Mouse (Mus musculus) liver, embryonic 13.5 days (tissue): ENCODE measurements around the gene Slco1c1. TPM values are rescaled to one million over a fixed set of nuclear protein-coding genes. Genes with fewer than 3 reads are reported as not detected.
"Not testable (repeated sequence)": the region's sequence is repeated elsewhere in the genome, so short reads cannot be mapped to it uniquely, and the experiment has no call there.

Experiments used
- ATAC-seq: fragments of 200-750 bp; cut with Nextera tagmentation; 2 replicates; pipeline ENCODE4 v1.8.0; 2017; ENCODE audit warnings: low read depth, mild to moderate bottlenecking, moderate number of reproducible peaks, moderate library complexity
- DNase-seq: peaks from one replicate; pipeline ENCODE4 v3.0.0; 2022
- H3K27ac ChIP-seq: fragments of 300-500 bp; sonication (generic); 2 replicates; pipeline ENCODE4 v1.5.1; 2015; ENCODE audit warnings: moderate library complexity, mild to moderate bottlenecking, inconsistent platforms
- H3K27me3 ChIP-seq: fragments of 300-500 bp; sonication (generic); 2 replicates; pipeline ENCODE4 v1.6.1; 2015; ENCODE audit warnings: mild to moderate bottlenecking, inconsistent platforms
- H3K36me3 ChIP-seq: fragments of 300-500 bp; sonication (generic); 2 replicates; pipeline ENCODE4 v1.6.1; 2015; ENCODE audit warnings: mild to moderate bottlenecking, inconsistent platforms
- H3K4me1 ChIP-seq: fragments of 300-500 bp; sonication (generic); replicated peaks from 2 replicates; pipeline ENCODE4 v1.6.1; 2015; ENCODE audit warnings: inconsistent platforms
- H3K4me2 ChIP-seq: fragments of 300-500 bp; sonication (generic); 2 replicates; pipeline ENCODE4 v1.6.1; 2015; ENCODE audit warnings: inconsistent platforms, mild to moderate bottlenecking, moderate library complexity
- H3K4me3 ChIP-seq: fragments of 300-500 bp; sonication (generic); replicated peaks from 2 replicates; pipeline ENCODE4 v1.5.1; 2015; ENCODE audit warnings: mild to moderate bottlenecking, inconsistent platforms
- H3K9ac ChIP-seq: fragments of 300-500 bp; sonication (generic); 2 replicates; pipeline ENCODE4 v1.6.1; 2015; ENCODE audit warnings: mild to moderate bottlenecking, inconsistent platforms
- H3K9me3 ChIP-seq: fragments of 300-500 bp; sonication (generic); replicated peaks from 2 replicates; pipeline ENCODE4 v1.6.1; 2016; ENCODE audit warnings: inconsistent platforms
- WGBS: fragments of 180-500 bp; shearing (Covaris S2); methylation state at CpG from one replicate; pipeline ENCODE4 v1.1.7; 2015; ENCODE audit not compliant: insufficient replicate concordance; 5-methylcytosine and 5-hydroxymethylcytosine counted together
- polyA plus RNA-seq: library from polyadenylated mRNA; unstranded; fragments of >200 nt; fragmentation: Nextera tagmentation; extraction: Ambion mirVana; gene quantifications from 2 replicates; pipeline ENCODE4 v1.2.1, GENCODE M21; 2015

Gene Slco1c1
- polyA plus RNA-seq, 1 experiment from 2014 or later = not detected

DNA sequence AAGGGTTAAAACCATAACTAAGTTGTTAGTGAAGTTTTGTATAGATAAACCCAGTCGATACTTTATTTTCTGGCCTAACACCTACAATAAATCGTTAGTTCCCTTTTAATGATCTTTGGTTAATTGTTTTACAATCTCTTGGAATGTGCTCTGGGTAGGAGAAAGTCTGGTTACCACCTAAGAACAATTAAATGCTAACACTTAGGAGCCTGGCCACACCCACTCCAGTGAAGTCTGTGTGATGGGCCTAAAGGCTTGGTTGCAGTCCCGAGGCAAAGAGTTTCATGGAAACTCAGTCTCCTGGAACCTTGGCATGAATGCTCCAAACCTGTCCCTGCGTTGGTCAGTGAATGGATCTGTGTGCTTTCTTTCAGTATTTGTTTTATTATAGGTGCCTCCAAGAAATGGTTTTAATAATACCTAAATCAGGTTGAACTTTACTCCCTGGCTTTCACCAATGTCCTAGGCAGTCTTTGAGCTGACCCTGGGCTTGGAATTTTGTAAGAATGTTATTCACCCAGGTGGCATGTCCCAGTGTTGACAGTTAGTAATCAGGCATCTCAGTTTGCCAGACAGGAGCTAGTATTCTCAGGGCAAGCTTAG lies 66.5 kb downstream of the Slco1c1 start:
- not testable (repeated sequence) for H3K4me3 ChIP-seq, H3K36me3 ChIP-seq, H3K27me3 ChIP-seq, DNase-seq, H3K9ac ChIP-seq, H3K4me2 ChIP-seq, H3K9me3 ChIP-seq, H3K27ac ChIP-seq, ATAC-seq, H3K4me1 ChIP-seq
- WGBS = 32% methylated on average over 4 of the region's 4 CpGs

DNA sequence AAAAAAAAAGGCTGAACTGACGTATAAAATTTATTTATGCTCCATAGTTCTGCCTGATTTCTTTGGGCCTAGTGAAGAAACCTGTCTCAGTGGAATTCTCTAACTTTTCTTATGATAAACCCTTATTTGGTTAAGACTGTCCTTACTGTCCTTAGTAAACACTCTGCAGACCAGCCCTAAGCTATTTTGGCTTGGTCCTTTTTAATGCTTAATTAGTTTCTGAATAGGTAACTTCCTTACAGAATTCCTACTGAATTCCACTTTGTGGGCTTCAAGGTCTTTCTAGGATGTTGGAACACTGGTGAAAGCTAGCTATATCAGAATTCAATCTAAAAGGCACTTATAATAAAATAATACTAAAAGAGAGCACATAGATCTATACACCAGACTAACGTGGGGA lies 71.9 kb downstream of the Slco1c1 start:
- DNase-seq = no peak
- peaks cover 5% of the 10 kb centered on the region; the same call in 1 of the 2 replicates for H3K9me3 ChIP-seq
- 44% methylated on average over 2 of the region's 2 CpGs for WGBS
- H3K4me3 ChIP-seq = no peak overlapping the region
- H3K9ac ChIP-seq = no peak overlapping the region
- no peak overlapping the region for H3K4me2 ChIP-seq
- no peak for ATAC-seq
- H3K36me3 ChIP-seq = no peaks in the 10 kb centered on the region
- no peaks in the 10 kb centered on the region for H3K4me1 ChIP-seq
- no peaks in the 10 kb centered on the region for H3K27me3 ChIP-seq
- no peak overlapping the region for H3K27ac ChIP-seq

DNA sequence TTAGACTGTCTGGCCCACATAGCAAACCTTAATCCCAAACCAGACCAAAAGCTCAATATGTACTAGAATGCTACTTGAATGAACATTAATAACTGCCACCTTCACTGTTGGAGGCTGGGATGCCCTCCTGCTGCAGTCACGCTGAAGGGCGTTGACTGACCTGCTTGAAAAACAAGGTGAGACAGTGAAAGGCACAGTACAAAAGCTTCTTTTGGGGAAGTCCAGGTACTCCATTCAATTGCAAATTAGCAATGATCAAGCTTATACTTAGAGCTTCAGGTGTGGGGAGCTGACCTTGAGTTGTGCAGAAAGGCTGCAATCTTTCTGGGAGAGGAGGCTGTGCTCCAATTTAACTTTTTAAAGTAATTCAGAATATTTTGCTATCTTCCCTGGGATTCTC lies 72.9 kb downstream of the Slco1c1 start:
- Histone ChIP-seq H3K4me2 (no peak overlapping the region), H3K4me3 (no peak overlapping the region), H3K27ac (no peak overlapping the region), H3K9ac (no peak overlapping the region), H3K27me3 (no peaks in the 10 kb centered on the region), H3K9me3 (peaks cover 5% of the 10 kb centered on the region; the same call in 1 of the 2 replicates), H3K4me1 (no peaks in the 10 kb centered on the region), H3K36me3 (no peaks in the 10 kb centered on the region)
- ATAC-seq = no peak
- 78% methylated on average over 2 of the region's 2 CpGs for WGBS
- DNase-seq = no peak

DNA sequence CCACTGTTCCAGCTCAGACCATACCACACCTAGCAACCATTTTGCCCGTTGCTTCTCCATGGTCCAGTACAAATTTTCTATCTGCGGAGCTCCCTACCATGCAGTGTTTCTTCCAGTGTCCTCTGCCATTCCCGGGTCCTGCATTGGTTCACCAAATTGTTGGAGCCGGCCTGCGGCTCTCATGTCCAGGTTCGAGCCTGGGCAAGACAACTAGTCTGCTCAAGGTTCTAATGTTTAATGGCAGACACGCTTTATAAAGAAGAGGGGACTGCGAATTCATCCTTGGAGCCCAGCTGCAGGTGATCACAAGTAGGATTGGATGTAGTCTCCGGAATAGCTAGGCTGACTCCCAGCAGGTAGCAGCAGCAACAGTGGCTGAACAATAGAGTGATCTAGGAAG lies 76.8 kb downstream of the Slco1c1 start:
- H3K9ac ChIP-seq = no peak overlapping the region
- no peaks in the 10 kb centered on the region for H3K4me1 ChIP-seq
- DNase-seq = no peak
- no peak overlapping the region for H3K4me3 ChIP-seq
- H3K27ac ChIP-seq = no peak overlapping the region
- ATAC-seq = no peak
- no peak overlapping the region for H3K4me2 ChIP-seq
- H3K27me3 ChIP-seq = no peaks in the 10 kb centered on the region
- no peaks in the 10 kb centered on the region for H3K36me3 ChIP-seq
- peaks cover 5% of the 10 kb centered on the region; the same call in 1 of the 2 replicates for H3K9me3 ChIP-seq
- WGBS = 60% methylated on average over 9 of the region's 9 CpGs

DNA sequence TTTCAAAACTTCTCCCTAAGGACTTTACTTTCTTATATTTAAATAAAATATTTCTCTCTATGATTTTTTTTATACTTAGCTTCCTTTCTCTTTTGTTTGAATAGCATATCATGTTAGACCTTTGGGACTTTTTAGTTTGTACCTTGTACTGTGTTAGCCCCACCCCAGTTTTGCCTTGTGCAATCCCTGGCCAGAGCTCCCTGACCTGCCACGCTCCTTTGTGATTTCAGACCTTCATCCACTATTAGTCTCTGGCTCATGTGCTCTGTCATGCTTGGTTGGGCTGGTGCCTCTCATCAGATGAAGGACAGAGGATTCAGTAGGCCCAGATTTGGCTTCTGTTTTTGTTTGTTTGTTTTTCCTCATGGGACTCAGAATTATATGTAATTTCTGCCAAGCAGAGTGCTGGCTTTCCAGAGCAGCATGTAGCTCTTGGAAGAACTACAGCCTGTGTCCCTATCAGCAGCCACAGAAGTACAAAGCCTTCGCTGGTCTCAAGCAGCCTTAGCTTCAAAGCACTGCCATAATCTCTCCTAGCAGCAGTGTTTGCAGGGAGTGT lies 86.6 kb downstream of the Slco1c1 start:
- H3K27me3 ChIP-seq = no peaks in the 10 kb centered on the region
- ATAC-seq (no peak), DNase-seq (no peak)
- no peaks in the 10 kb centered on the region for H3K9me3 ChIP-seq
- H3K9ac ChIP-seq = no peak overlapping the region
- no peak overlapping the region for H3K4me3 ChIP-seq
- no peak overlapping the region for H3K27ac ChIP-seq
- H3K36me3 ChIP-seq = no peaks in the 10 kb centered on the region
- no peak overlapping the region for H3K4me2 ChIP-seq
- no peaks in the 10 kb centered on the region for H3K4me1 ChIP-seq
- 44% methylated on average over 2 of the region's 2 CpGs for WGBS

DNA sequence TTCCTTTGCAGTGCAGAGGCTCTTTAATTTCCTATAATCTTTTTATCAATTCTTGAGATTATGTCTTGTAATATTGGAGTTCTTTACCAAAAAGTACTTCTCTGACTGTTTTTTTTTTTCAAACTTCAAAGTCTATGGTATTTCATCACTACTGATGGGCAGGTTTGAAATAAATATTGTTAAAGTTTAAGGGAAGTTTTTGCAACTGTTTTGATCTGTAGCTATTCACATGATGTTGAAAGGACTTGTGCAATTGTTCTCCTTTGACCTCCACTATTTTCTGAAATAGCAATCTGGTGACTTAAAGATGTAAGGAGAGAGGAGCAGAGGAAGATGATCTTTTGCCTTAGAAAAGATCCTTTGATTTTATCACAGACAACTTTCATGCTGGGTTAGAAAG lies 89.8 kb downstream of the Slco1c1 start:
- H3K27ac ChIP-seq = no peak overlapping the region
- H3K9me3 ChIP-seq = no peaks in the 10 kb centered on the region
- no peak for ATAC-seq
- H3K4me1 ChIP-seq = no peaks in the 10 kb centered on the region
- no peaks in the 10 kb centered on the region for H3K36me3 ChIP-seq
- H3K4me2 ChIP-seq = no peak overlapping the region
- no peak for DNase-seq
- no peaks in the 10 kb centered on the region for H3K27me3 ChIP-seq
- H3K9ac ChIP-seq = no peak overlapping the region
- H3K4me3 ChIP-seq = no peak overlapping the region

DNA sequence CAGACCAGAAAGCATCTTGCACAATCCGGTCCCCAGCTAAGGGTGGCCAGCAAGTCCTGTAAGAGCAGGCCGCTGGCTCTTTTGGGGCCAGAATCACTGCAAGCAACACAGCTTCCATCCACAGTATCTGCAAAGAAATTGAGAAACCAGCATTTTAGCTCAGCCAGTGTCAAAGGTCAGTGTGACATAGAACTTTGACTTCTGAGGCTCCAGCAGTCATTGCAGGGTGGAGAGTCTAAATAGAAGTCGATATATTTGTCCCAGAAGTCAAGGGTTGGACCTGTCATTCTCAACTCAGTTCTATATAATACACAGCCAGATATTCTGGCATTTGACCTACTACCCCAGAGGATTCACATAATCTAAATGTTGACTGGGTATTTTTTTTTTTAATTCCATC lies 91.2 kb downstream of the Slco1c1 start:
- no peak overlapping the region for H3K9ac ChIP-seq
- no peaks in the 10 kb centered on the region for H3K9me3 ChIP-seq
- ATAC-seq = peak; percentile 39; the same call in 1 of the 2 replicates
- H3K27me3 ChIP-seq = no peaks in the 10 kb centered on the region
- H3K4me1 ChIP-seq = no peaks in the 10 kb centered on the region
- H3K27ac ChIP-seq = no peak overlapping the region
- DNase-seq = no peak
- H3K4me2 ChIP-seq = no peak overlapping the region
- no peaks in the 10 kb centered on the region for H3K36me3 ChIP-seq
- H3K4me3 ChIP-seq = no peak overlapping the region
- WGBS = 64% methylated on average over 3 of the region's 3 CpGs

Other genes with a start within 250 kb of the Slco1c1 start
- gene Slco1b2, start 105.2 kb downstream of the Slco1c1 start, polyA plus RNA-seq = 0.46 and 0.51 TPM in 2 replicates
- gene Gm5724, start 249.4 kb downstream of the Slco1c1 start, polyA plus RNA-seq = not detected in 2 replicates